Mouse (Mus musculus): ENCODE measurements around the gene Usp4. TPM values are rescaled to one million over a fixed set of nuclear protein-coding genes. Genes with fewer than 3 reads are reported as not detected.

The Usp4 gene
- polyA plus RNA-seq, 1 experiment: 100 TPM

DNA sequence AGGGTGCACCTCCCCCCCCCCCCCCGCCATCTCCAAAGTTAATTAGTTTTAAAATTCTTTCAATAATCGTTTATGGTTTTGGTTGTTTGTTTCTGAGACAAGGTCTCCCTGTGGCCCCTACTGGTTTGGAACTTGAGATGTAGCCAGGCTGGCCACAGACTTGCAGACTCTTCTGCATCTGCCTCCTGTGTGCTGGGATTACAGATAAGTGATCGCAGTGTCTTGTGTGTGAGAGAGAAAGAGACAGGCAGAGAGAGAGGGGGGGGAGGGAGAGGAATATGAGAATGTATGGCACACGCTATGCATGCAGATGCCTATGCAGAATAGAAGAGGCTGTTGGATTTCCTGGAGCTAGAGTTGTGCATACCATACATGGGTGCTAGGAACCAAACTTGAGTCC is 2.1 kb downstream of the Usp4 start:
- peaks cover 35% of the 10 kb centered on the region for H3K36me3 ChIP-seq (ENCODE audit: control insufficient read depth, insufficient read depth, low read length)
- no peak overlapping the region for H3K4me3 ChIP-seq (ENCODE audit: control insufficient read depth, insufficient read depth, low read length)

DNA sequence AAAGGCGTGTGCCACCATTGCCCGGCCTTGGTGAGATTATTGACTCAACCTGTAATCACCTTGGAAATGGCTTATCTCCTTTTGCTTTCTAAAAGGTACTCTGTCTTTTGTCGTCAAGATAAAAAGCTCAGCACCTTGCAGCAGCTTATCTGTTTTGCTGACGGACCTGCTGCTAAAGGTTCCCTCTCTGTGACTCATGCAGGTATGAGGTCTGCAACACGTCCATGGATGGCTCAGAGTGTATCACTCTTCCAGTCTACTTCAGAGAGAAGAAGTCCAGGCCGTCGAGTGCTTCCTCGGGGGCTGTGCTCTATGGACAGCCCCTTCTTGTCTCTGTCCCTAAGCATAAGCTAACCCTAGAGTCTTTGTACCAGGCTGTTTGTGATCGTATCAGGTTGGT is 30.6 kb downstream of the Usp4 start:
- Histone ChIP-seq H3K27me3 (ENCODE audit: control insufficient read depth, insufficient read depth, low read length) (no peaks in the 10 kb centered on the region), H3K4me1 (replicated peaks; ENCODE audit: control insufficient read depth, insufficient read depth, low read length) (no peaks in the 10 kb centered on the region), H3K36me3 (ENCODE audit: control insufficient read depth, insufficient read depth, low read length) (peaks cover 73% of the 10 kb centered on the region), H3K27ac (ENCODE audit: control insufficient read depth, insufficient read depth, low read length) (no peak overlapping the region), H3K4me3 (ENCODE audit: control insufficient read depth, insufficient read depth, low read length) (no peak overlapping the region)
- no peak for DNase-seq
- TF ChIP-seq CTCF (IDR thresholded peaks at IDR 0.05; ENCODE audit: borderline replicate concordance, control insufficient read depth, extremely low read depth, insufficient read depth, low read length, poor library complexity) (no peak), POLR2A (IDR thresholded peaks at IDR 0.05; ENCODE audit: control insufficient read depth, extremely low read depth, insufficient read depth, low read length, poor library complexity) (no peak)
- 95% methylated on average over 9 of the region's 9 CpGs for WGBS

More for the DNA sequence above, 2.1 kb downstream of the Usp4 start:
- no peaks in the 10 kb centered on the region for H3K27me3 ChIP-seq (ENCODE audit: control insufficient read depth, insufficient read depth, low read length)
- TF ChIP-seq POLR2A (IDR thresholded peaks at IDR 0.05; ENCODE audit: control insufficient read depth, extremely low read depth, insufficient read depth, low read length, poor library complexity) (no peak), CTCF (IDR thresholded peaks at IDR 0.05; ENCODE audit: borderline replicate concordance, control insufficient read depth, extremely low read depth, insufficient read depth, low read length, poor library complexity) (no peak)
- WGBS: 98% methylated on average over 4 of the region's 4 CpGs
- DNase-seq: no peak
- H3K4me1 ChIP-seq (replicated peaks; ENCODE audit: control insufficient read depth, insufficient read depth, low read length): peaks cover 10% of the 10 kb centered on the region; the same call in 1 of the 2 replicates
- no peak overlapping the region for H3K27ac ChIP-seq (ENCODE audit: control insufficient read depth, insufficient read depth, low read length)

DNA sequence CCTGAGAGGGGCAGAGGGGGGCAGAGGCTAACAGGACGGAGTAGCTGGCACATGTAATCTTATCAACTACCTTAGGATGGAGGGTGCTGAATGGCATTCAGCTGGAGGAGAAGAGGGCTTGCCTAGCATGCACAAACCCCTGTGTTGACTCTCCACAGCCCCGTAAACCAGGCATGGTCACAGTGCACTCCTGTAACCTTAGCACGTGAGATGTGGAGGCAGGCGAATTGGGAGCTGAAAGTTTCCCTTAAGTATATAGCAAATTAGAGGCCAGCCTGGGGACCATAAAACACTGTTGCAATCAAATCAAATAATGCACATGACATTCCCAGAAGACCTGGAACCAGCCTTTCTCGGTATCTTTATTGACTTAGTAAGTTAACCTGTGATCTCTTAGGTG is 31.1 kb downstream of the Usp4 start:
- no peak for DNase-seq
- H3K27ac ChIP-seq (ENCODE audit: control insufficient read depth, insufficient read depth, low read length): no peak overlapping the region
- H3K4me3 ChIP-seq (ENCODE audit: control insufficient read depth, insufficient read depth, low read length): no peak overlapping the region
- no peaks in the 10 kb centered on the region for H3K27me3 ChIP-seq (ENCODE audit: control insufficient read depth, insufficient read depth, low read length)
- TF ChIP-seq CTCF (IDR thresholded peaks at IDR 0.05; ENCODE audit: borderline replicate concordance, control insufficient read depth, extremely low read depth, insufficient read depth, low read length, poor library complexity) (no peak), POLR2A (IDR thresholded peaks at IDR 0.05; ENCODE audit: control insufficient read depth, extremely low read depth, insufficient read depth, low read length, poor library complexity) (no peak)
- H3K4me1 ChIP-seq (replicated peaks; ENCODE audit: control insufficient read depth, insufficient read depth, low read length): no peaks in the 10 kb centered on the region
- WGBS: 97% methylated on average over 5 of the region's 5 CpGs
- H3K36me3 ChIP-seq (ENCODE audit: control insufficient read depth, insufficient read depth, low read length): peaks cover 73% of the 10 kb centered on the region

DNA sequence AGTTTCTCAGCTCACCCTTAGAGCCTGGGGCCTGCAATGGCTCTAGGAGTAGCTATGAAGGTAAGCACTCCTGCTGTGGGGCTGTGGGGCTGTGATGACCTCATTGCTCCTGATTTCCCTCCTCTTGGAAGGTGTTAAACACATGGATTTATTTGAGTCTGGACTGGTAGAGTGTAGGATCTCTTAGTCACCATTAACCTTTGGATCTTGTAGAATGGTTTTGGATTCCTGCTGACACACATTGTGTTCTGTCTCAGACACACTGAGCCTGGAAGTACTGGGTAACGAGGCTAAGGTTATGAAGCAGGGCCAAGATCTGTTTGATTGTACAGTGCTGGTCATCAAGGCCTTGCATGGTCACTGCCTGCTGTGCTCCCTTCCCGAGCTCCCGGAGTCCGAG is 31.6 kb downstream of the Usp4 start:
- Histone ChIP-seq H3K4me3 (ENCODE audit: control insufficient read depth, insufficient read depth, low read length) (no peak overlapping the region), H3K27me3 (ENCODE audit: control insufficient read depth, insufficient read depth, low read length) (no peaks in the 10 kb centered on the region), H3K4me1 (replicated peaks; ENCODE audit: control insufficient read depth, insufficient read depth, low read length) (no peaks in the 10 kb centered on the region), H3K27ac (ENCODE audit: control insufficient read depth, insufficient read depth, low read length) (no peak overlapping the region), H3K36me3 (ENCODE audit: control insufficient read depth, insufficient read depth, low read length) (peaks cover 73% of the 10 kb centered on the region)
- no peak for TF ChIP-seq POLR2A (IDR thresholded peaks at IDR 0.05; ENCODE audit: control insufficient read depth, extremely low read depth, insufficient read depth, low read length, poor library complexity)
- no peak for TF ChIP-seq CTCF (IDR thresholded peaks at IDR 0.05; ENCODE audit: borderline replicate concordance, control insufficient read depth, extremely low read depth, insufficient read depth, low read length, poor library complexity)
- 97% methylated on average over 4 of the region's 4 CpGs for WGBS
- DNase-seq: no peak

DNA sequence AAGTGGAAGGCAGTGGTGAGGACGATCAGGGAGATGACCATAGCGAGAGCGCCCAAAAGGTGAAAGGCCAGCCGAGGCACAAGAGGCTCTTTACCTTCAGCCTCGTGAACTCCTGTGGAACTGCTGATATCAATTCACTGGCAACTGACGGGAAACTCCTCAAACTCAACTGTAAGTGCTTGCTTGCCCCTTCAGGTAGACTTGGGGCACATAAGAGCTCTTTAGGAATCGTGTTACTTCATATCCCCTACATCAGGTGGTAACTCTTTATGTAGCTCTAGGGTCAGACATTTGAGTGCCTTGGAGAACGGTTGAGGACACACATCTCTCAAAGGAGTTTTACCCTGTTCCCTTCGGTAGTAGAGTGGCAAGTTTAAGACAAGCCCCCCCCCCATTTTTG is 33.7 kb downstream of the Usp4 start:
- no peaks in the 10 kb centered on the region for H3K27me3 ChIP-seq (ENCODE audit: control insufficient read depth, insufficient read depth, low read length)
- 96% methylated on average over 9 of the region's 9 CpGs for WGBS
- TF ChIP-seq CTCF (IDR thresholded peaks at IDR 0.05; ENCODE audit: borderline replicate concordance, control insufficient read depth, extremely low read depth, insufficient read depth, low read length, poor library complexity) (no peak), POLR2A (IDR thresholded peaks at IDR 0.05; ENCODE audit: control insufficient read depth, extremely low read depth, insufficient read depth, low read length, poor library complexity) (no peak)
- peaks cover 80% of the 10 kb centered on the region for H3K36me3 ChIP-seq (ENCODE audit: control insufficient read depth, insufficient read depth, low read length)
- no peak overlapping the region for H3K4me3 ChIP-seq (ENCODE audit: control insufficient read depth, insufficient read depth, low read length)
- no peak for DNase-seq
- H3K27ac ChIP-seq (ENCODE audit: control insufficient read depth, insufficient read depth, low read length): no peak overlapping the region
- H3K4me1 ChIP-seq (replicated peaks; ENCODE audit: control insufficient read depth, insufficient read depth, low read length): no peaks in the 10 kb centered on the region

DNA sequence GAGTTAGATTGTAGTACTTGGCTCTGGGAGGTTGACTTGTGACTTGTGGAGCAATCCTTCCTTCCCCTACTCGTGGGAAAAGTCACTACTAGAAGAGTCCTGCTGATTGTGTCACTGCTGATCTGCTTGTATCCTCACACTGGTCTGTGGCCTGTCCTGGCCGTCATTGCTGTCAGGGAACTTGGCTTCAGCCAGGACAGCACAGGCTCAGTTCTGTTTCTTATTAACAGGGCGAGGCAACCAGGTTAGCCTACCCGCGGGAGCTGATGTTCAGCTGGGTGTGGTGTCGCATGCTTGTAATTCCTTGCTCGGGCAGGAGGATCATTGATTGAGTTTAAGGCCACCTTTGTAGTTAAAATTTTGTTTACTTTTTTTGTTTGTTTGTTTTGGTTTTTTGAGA is 37.4 kb downstream of the Usp4 start:
- no peaks in the 10 kb centered on the region for H3K4me1 ChIP-seq (replicated peaks; ENCODE audit: control insufficient read depth, insufficient read depth, low read length)
- no peak overlapping the region for H3K4me3 ChIP-seq (ENCODE audit: control insufficient read depth, insufficient read depth, low read length)
- no peak for TF ChIP-seq CTCF (IDR thresholded peaks at IDR 0.05; ENCODE audit: borderline replicate concordance, control insufficient read depth, extremely low read depth, insufficient read depth, low read length, poor library complexity)
- TF ChIP-seq POLR2A (IDR thresholded peaks at IDR 0.05; ENCODE audit: control insufficient read depth, extremely low read depth, insufficient read depth, low read length, poor library complexity): no peak
- H3K36me3 ChIP-seq (ENCODE audit: control insufficient read depth, insufficient read depth, low read length): peaks cover 92% of the 10 kb centered on the region
- no peaks in the 10 kb centered on the region for H3K27me3 ChIP-seq (ENCODE audit: control insufficient read depth, insufficient read depth, low read length)
- WGBS: 96% methylated on average over 7 of the region's 7 CpGs
- no peak overlapping the region for H3K27ac ChIP-seq (ENCODE audit: control insufficient read depth, insufficient read depth, low read length)
- DNase-seq: no peak

DNA sequence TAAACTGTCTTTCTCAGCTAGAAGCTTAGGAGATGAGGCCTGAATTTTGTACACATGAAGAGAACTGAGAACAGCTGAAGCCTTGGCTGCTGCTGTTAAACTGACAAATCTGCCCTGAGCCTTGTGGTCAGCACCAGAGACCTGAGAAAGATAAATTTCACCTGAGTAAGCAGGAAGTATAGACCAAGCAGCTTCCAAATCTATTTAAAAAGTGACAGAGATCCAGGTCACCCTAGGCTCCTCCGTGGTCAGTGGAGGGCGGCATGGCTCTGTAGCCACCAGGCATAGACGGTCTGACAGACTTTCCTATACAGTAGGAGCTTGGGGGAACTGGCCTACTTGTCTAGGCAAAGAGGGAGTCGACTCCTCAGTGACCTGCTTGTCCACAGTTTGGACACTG is 39.2 kb downstream of the Usp4 start:
- 92% methylated on average over 4 of the region's 4 CpGs for WGBS
- Histone ChIP-seq H3K4me1 (replicated peaks; ENCODE audit: control insufficient read depth, insufficient read depth, low read length) (no peaks in the 10 kb centered on the region), H3K36me3 (ENCODE audit: control insufficient read depth, insufficient read depth, low read length) (peaks cover 88% of the 10 kb centered on the region), H3K4me3 (ENCODE audit: control insufficient read depth, insufficient read depth, low read length) (no peak overlapping the region), H3K27me3 (ENCODE audit: control insufficient read depth, insufficient read depth, low read length) (no peaks in the 10 kb centered on the region), H3K27ac (ENCODE audit: control insufficient read depth, insufficient read depth, low read length) (no peak overlapping the region)
- no peak for TF ChIP-seq CTCF (IDR thresholded peaks at IDR 0.05; ENCODE audit: borderline replicate concordance, control insufficient read depth, extremely low read depth, insufficient read depth, low read length, poor library complexity)
- no peak for TF ChIP-seq POLR2A (IDR thresholded peaks at IDR 0.05; ENCODE audit: control insufficient read depth, extremely low read depth, insufficient read depth, low read length, poor library complexity)
- DNase-seq: no peak

Data from thymus, adult 2 months (tissue).